Mouse (Mus musculus): ENCODE results near the gene Urah. TPM values are rescaled to one million over a fixed set of nuclear protein-coding genes. Genes with fewer than 3 reads are reported as not detected.

Urah gene
- polyA plus RNA-seq, 1 experiment: 49.4 TPM

- 87% methylated on average over 9 of the region's 9 CpGs for WGBS
- no peak for DNase-seq (ENCODE audit: low read depth, low spot score)
These were observed 1.7 kb downstream of the Urah start for GRCm38 (mm10) chr7:140836243-140837115.

GRCm38 (mm10) chr7:140839556-140839955 lies 4.7 kb downstream of the Urah start:
- whole genome bisulfite sequencing: 66% methylated on average over 5 of the region's 5 CpGs
- no peak for DNase-seq (ENCODE audit: low read depth, low spot score)

GRCm38 (mm10) chr7:140840750-140841735 lies 6.2 kb downstream of the Urah start:
- WGBS: 23% methylated on average over 19 of the region's 19 CpGs
- no peak for DNase-seq (ENCODE audit: low read depth, low spot score)

GRCm38 (mm10) chr7:140843806-140844205 lies 9.0 kb downstream of the Urah start:
- no peak for DNase-seq (ENCODE audit: low read depth, low spot score)

GRCm38 (mm10) chr7:140844905-140845665 lies 10.3 kb downstream of the Urah start, which contains the start of gene Scgb1c1:
Gene Scgb1c1, plus strand, starts transcription at chr7:140845547.
- 22% methylated on average over 14 of the region's 14 CpGs for WGBS
- DNase-seq (ENCODE audit: low read depth, low spot score): no peak

More at GRCm38 (mm10) chr7:140843806-140844205, 9.0 kb downstream of the Urah start:
- 78% methylated on average over 7 of the region's 7 CpGs for WGBS

- no peak for DNase-seq (ENCODE audit: low read depth, low spot score)
- 56% methylated on average over 4 of the region's 4 CpGs for WGBS
These were observed 10.9 kb downstream of the Urah start for GRCm38 (mm10) chr7:140845683-140846082.

GRCm38 (mm10) chr7:140846676-140847075 lies 11.9 kb downstream of the Urah start:
- 82% methylated on average over 10 of the region's 10 CpGs for WGBS
- no peak for DNase-seq (ENCODE audit: low read depth, low spot score)

- no peak for DNase-seq (ENCODE audit: low read depth, low spot score)
- WGBS: 50% methylated on average over 11 of the region's 11 CpGs
These were observed 13.2 kb downstream of the Urah start, which contains the start of gene Odf3 for GRCm38 (mm10) chr7:140847755-140848580. Gene Odf3, plus strand, starts transcription at chr7:140847805.

- no peak for DNase-seq (ENCODE audit: low read depth, low spot score)
- 92% methylated on average over 10 of the region's 10 CpGs for WGBS
These were observed 13.8 kb downstream of the Urah start for GRCm38 (mm10) chr7:140848591-140848990.

- DNase-seq (ENCODE audit: low read depth, low spot score): no peak
- 97% methylated on average over 4 of the region's 4 CpGs for WGBS
These were observed 17.1 kb downstream of the Urah start for GRCm38 (mm10) chr7:140851916-140852315.

GRCm38 (mm10) chr7:140853386-140853785 lies 18.6 kb downstream of the Urah start:
- DNase-seq (ENCODE audit: low read depth, low spot score): no peak
- WGBS: 74% methylated on average over 9 of the region's 9 CpGs

- no peak for DNase-seq (ENCODE audit: low read depth, low spot score)
- 93% methylated on average over 18 of the region's 18 CpGs for WGBS
These were observed 19.7 kb downstream of the Urah start for GRCm38 (mm10) chr7:140854483-140854882.

GRCm38 (mm10) chr7:140855181-140855580 lies 20.4 kb downstream of the Urah start:
- 55% methylated on average over 9 of the region's 9 CpGs for WGBS
- no peak for DNase-seq (ENCODE audit: low read depth, low spot score)

GRCm38 (mm10) chr7:140855860-140856784 lies 21.3 kb downstream of the Urah start, which contains the start of gene Gm45785:
Gene Gm45785, minus strand, starts transcription at chr7:140856331.
- DNase-seq (ENCODE audit: low read depth, low spot score): peak; percentile 92
- under 1% methylated on average over 51 of the region's 51 CpGs for WGBS

- peak; percentile 73 for DNase-seq (ENCODE audit: low read depth, low spot score)
- WGBS: under 1% methylated on average over 50 of the region's 50 CpGs
These were observed 22.1 kb downstream of the Urah start, which contains the start of gene Ric8a for GRCm38 (mm10) chr7:140856785-140857549. Gene Ric8a, plus strand, starts transcription at chr7:140856957.

All from large intestine, adult 2 months (tissue).